Mouse (Mus musculus) lung, adult 2 months (tissue): ENCODE measurements around the gene Tspan13.

Experiments
- CTCF ChIP-seq: fragments of 200-500 bp; IDR thresholded peaks from 2 replicates; pipeline ENCODE4 v1.5.1; 2011; ENCODE audit warnings: mild to moderate bottlenecking, low read length, control low read depth; ENCODE audit not compliant: insufficient read depth
- POLR2A ChIP-seq: fragments of 200-500 bp; IDR thresholded peaks from 2 replicates; pipeline ENCODE4 v1.6.1; 2011; ENCODE audit warnings: low read depth, mild to moderate bottlenecking, control low read depth, low read length, borderline replicate concordance; ENCODE audit errors: extremely low read depth

GRCm38 (mm10) chr12:36026126-36026525 is 16.2 kb downstream of the Tspan13 start:
- TF ChIP-seq CTCF (no peak), POLR2A (no peak)
